Mouse (Mus musculus) heart, embryonic 13.5 days (tissue): ENCODE measurements around the gene Ptchd3. TPM values are rescaled to one million over a fixed set of nuclear protein-coding genes. Genes with fewer than 3 reads are reported as not detected.
A peak's percentile ranks its signal among the peaks of the same experiment; 100 is the strongest.

Experiments used
- ATAC-seq: fragments of 200-750 bp; cut with Nextera tagmentation; 2 replicates; pipeline ENCODE4 v1.8.0; 2017; ENCODE audit warnings: moderate TSS enrichment; ENCODE audit not compliant: insufficient number of reproducible peaks, low FRiP score, low TSS enrichment; ENCODE audit errors: extremely low read depth
- H3K27ac ChIP-seq: fragments of 300-500 bp; sonication (generic); replicated peaks from 2 replicates; pipeline ENCODE4 v1.5.1; 2015; ENCODE audit warnings: moderate library complexity, mild to moderate bottlenecking, inconsistent platforms
- H3K27me3 ChIP-seq: fragments of 300-500 bp; sonication (generic); replicated peaks from 2 replicates; pipeline ENCODE4 v1.6.1; 2015; ENCODE audit warnings: mild to moderate bottlenecking, inconsistent platforms
- H3K36me3 ChIP-seq: fragments of 300-500 bp; sonication (generic); 2 replicates; pipeline ENCODE4 v1.6.1; 2015; ENCODE audit warnings: mild to moderate bottlenecking, inconsistent platforms
- H3K4me1 ChIP-seq: fragments of 300-500 bp; sonication (generic); 2 replicates; pipeline ENCODE4 v1.6.1; 2015; ENCODE audit warnings: inconsistent platforms
- H3K4me2 ChIP-seq: fragments of 300-500 bp; sonication (generic); 2 replicates; pipeline ENCODE4 v1.6.1; 2015; ENCODE audit warnings: inconsistent platforms, mild to moderate bottlenecking, moderate library complexity
- H3K4me3 ChIP-seq: fragments of 300-500 bp; sonication (generic); 2 replicates; pipeline ENCODE4 v1.5.1; 2015; ENCODE audit warnings: moderate library complexity, mild to moderate bottlenecking, inconsistent platforms
- H3K9ac ChIP-seq: fragments of 300-500 bp; sonication (generic); 2 replicates; pipeline ENCODE4 v1.6.1; 2015; ENCODE audit warnings: inconsistent platforms, mild to moderate bottlenecking, moderate library complexity
- H3K9me3 ChIP-seq: fragments of 300-500 bp; sonication (generic); 2 replicates; pipeline ENCODE4 v1.6.1; 2016; ENCODE audit warnings: inconsistent platforms
- WGBS: fragments of 180-500 bp; shearing (Covaris S2); methylation state at CpG from one replicate; pipeline ENCODE4 v1.1.7; 2015; ENCODE audit warnings: mixed read lengths; 5-methylcytosine and 5-hydroxymethylcytosine counted together
- polyA plus RNA-seq: library from polyadenylated mRNA; unstranded; fragments of >200 nt; fragmentation: Nextera tagmentation; extraction: Ambion mirVana; gene quantifications from 2 replicates; pipeline ENCODE4 v1.2.1, GENCODE M21; 2015

Ptchd3 gene
- polyA plus RNA-seq, result 0.04 TPM in 1 of 2 replicates, not detected in the other

GRCm38 (mm10) chr11:121829947-121830346, at the start of gene Ptchd3:
Gene Ptchd3 (plus strand): TSS chr11:121830247.
- Histone ChIP-seq H3K9ac (no peak within 1 kb of the TSS), H3K27ac (no peak within 1 kb of the TSS), H3K27me3 (peaks cover 14% of the 10 kb centered on the region), H3K4me2 (peak within 1 kb of the TSS; percentile 61), H3K9me3 (no peaks in the 10 kb centered on the region), H3K36me3 (no peaks in the 10 kb centered on the region), H3K4me1 (no peaks in the 10 kb centered on the region), H3K4me3 (peak within 1 kb of the TSS; percentile 31)
- no peak for ATAC-seq
- 53% methylated on average over 18 of the region's 18 CpGs for WGBS

GRCm38 (mm10) chr11:121781831-121782230, 48.2 kb upstream of the Ptchd3 start:
- no peak for ATAC-seq
- no peaks in the 10 kb centered on the region for H3K36me3 ChIP-seq
- WGBS, result 72% methylated on average over 1 of the region's 1 CpGs
- no peak overlapping the region for H3K27ac ChIP-seq
- H3K9me3 ChIP-seq, result no peaks in the 10 kb centered on the region
- H3K4me3 ChIP-seq, result no peak overlapping the region
- H3K9ac ChIP-seq, result no peak overlapping the region
- no peak overlapping the region for H3K4me2 ChIP-seq
- H3K27me3 ChIP-seq, result no peaks in the 10 kb centered on the region
- peaks cover 10% of the 10 kb centered on the region for H3K4me1 ChIP-seq

- H3K4me2 ChIP-seq, result no peak overlapping the region
- no peak overlapping the region for H3K27ac ChIP-seq
- no peak overlapping the region for H3K9ac ChIP-seq
- peaks cover 23% of the 10 kb centered on the region for H3K4me1 ChIP-seq
- H3K36me3 ChIP-seq, result no peaks in the 10 kb centered on the region
- ATAC-seq, result no peak
- no peaks in the 10 kb centered on the region for H3K9me3 ChIP-seq
- no peak overlapping the region for H3K4me3 ChIP-seq
- H3K27me3 ChIP-seq, result no peaks in the 10 kb centered on the region
Measured at GRCm38 (mm10) chr11:121787456-121787855, 42.6 kb upstream of the Ptchd3 start.

- no peak overlapping the region for H3K9ac ChIP-seq
- 83% methylated on average over 3 of the region's 3 CpGs for WGBS
Measured at GRCm38 (mm10) chr11:121789566-121789965, 40.5 kb upstream of the Ptchd3 start.

GRCm38 (mm10) chr11:121790671-121791094, 39.4 kb upstream of the Ptchd3 start:
- H3K4me1 ChIP-seq, result peaks cover 38% of the 10 kb centered on the region
- H3K9me3 ChIP-seq, result no peaks in the 10 kb centered on the region
- H3K27me3 ChIP-seq, result no peaks in the 10 kb centered on the region
- WGBS, result 65% methylated on average over 2 of the region's 2 CpGs
- ATAC-seq, result no peak
- peak overlapping the region; percentile 52 for H3K27ac ChIP-seq
- H3K4me2 ChIP-seq, result no peak overlapping the region
- no peaks in the 10 kb centered on the region for H3K36me3 ChIP-seq
- no peak overlapping the region for H3K4me3 ChIP-seq
- H3K9ac ChIP-seq, result 0 out of 2 replicates have a peak overlapping the region, but pooled peaks have one; percentile 44

More at GRCm38 (mm10) chr11:121789566-121789965, 40.5 kb upstream of the Ptchd3 start:
- Histone ChIP-seq H3K27ac (no peak overlapping the region), H3K27me3 (no peaks in the 10 kb centered on the region), H3K4me3 (no peak overlapping the region), H3K36me3 (no peaks in the 10 kb centered on the region), H3K4me1 (peaks cover 31% of the 10 kb centered on the region), H3K9me3 (no peaks in the 10 kb centered on the region), H3K4me2 (no peak overlapping the region)
- no peak for ATAC-seq

GRCm38 (mm10) chr11:121791446-121791845, 38.6 kb upstream of the Ptchd3 start:
- Histone ChIP-seq H3K9me3 (no peaks in the 10 kb centered on the region), H3K27me3 (no peaks in the 10 kb centered on the region), H3K27ac (peak overlapping the region; percentile 52; the same call in 1 of the 2 replicates), H3K4me1 (peaks cover 35% of the 10 kb centered on the region), H3K36me3 (no peaks in the 10 kb centered on the region), H3K9ac (no peak overlapping the region), H3K4me2 (no peak overlapping the region), H3K4me3 (no peak overlapping the region)
- 71% methylated on average over 3 of the region's 3 CpGs for WGBS
- no peak for ATAC-seq

GRCm38 (mm10) chr11:121791991-121792390, 38.1 kb upstream of the Ptchd3 start:
- Histone ChIP-seq H3K36me3 (no peaks in the 10 kb centered on the region), H3K27ac (no peak overlapping the region), H3K9me3 (no peaks in the 10 kb centered on the region), H3K4me3 (no peak overlapping the region), H3K4me2 (no peak overlapping the region), H3K27me3 (no peaks in the 10 kb centered on the region), H3K9ac (no peak overlapping the region), H3K4me1 (peaks cover 35% of the 10 kb centered on the region)
- no peak for ATAC-seq
- WGBS, result 59% methylated on average over 1 of the region's 1 CpGs

- Histone ChIP-seq H3K27me3 (no peaks in the 10 kb centered on the region), H3K27ac (no peak overlapping the region), H3K4me3 (no peak overlapping the region), H3K4me2 (no peak overlapping the region), H3K9me3 (no peaks in the 10 kb centered on the region), H3K36me3 (no peaks in the 10 kb centered on the region), H3K4me1 (peaks cover 35% of the 10 kb centered on the region), H3K9ac (no peak overlapping the region)
- 88% methylated on average over 3 of the region's 3 CpGs for WGBS
- no peak for ATAC-seq
Measured at GRCm38 (mm10) chr11:121793530-121793929, 36.5 kb upstream of the Ptchd3 start.

- no peak overlapping the region for H3K9ac ChIP-seq
- H3K27ac ChIP-seq, result peak overlapping the region; percentile 56
- no peaks in the 10 kb centered on the region for H3K27me3 ChIP-seq
- H3K4me1 ChIP-seq, result peaks cover 35% of the 10 kb centered on the region
- 58% methylated on average over 3 of the region's 3 CpGs for WGBS
- H3K4me2 ChIP-seq, result no peak overlapping the region
- no peak for ATAC-seq
- no peak overlapping the region for H3K4me3 ChIP-seq
- H3K9me3 ChIP-seq, result no peaks in the 10 kb centered on the region
- no peaks in the 10 kb centered on the region for H3K36me3 ChIP-seq
Measured at GRCm38 (mm10) chr11:121794186-121794585, 35.9 kb upstream of the Ptchd3 start.

- Histone ChIP-seq H3K4me2 (no peak overlapping the region), H3K27me3 (no peaks in the 10 kb centered on the region), H3K9me3 (no peaks in the 10 kb centered on the region), H3K27ac (peak overlapping the region; percentile 56), H3K9ac (no peak overlapping the region), H3K4me1 (peaks cover 35% of the 10 kb centered on the region), H3K36me3 (no peaks in the 10 kb centered on the region), H3K4me3 (no peak overlapping the region)
- WGBS, result 39% methylated on average over 6 of the region's 6 CpGs
- no peak for ATAC-seq
Measured at GRCm38 (mm10) chr11:121794591-121795199, 35.4 kb upstream of the Ptchd3 start.

GRCm38 (mm10) chr11:121795978-121796377, 34.1 kb upstream of the Ptchd3 start:
- Histone ChIP-seq H3K9me3 (no peaks in the 10 kb centered on the region), H3K4me3 (no peak overlapping the region), H3K4me2 (no peak overlapping the region), H3K4me1 (peaks cover 27% of the 10 kb centered on the region), H3K27me3 (no peaks in the 10 kb centered on the region), H3K36me3 (no peaks in the 10 kb centered on the region), H3K27ac (no peak overlapping the region), H3K9ac (no peak overlapping the region)
- ATAC-seq, result no peak
- WGBS, result 82% methylated on average over 2 of the region's 2 CpGs

- Histone ChIP-seq H3K36me3 (no peaks in the 10 kb centered on the region), H3K4me3 (no peak overlapping the region), H3K27me3 (no peaks in the 10 kb centered on the region), H3K9ac (no peak overlapping the region), H3K4me2 (no peak overlapping the region), H3K4me1 (peaks cover 17% of the 10 kb centered on the region), H3K27ac (no peak overlapping the region), H3K9me3 (no peaks in the 10 kb centered on the region)
- 64% methylated on average over 2 of the region's 2 CpGs for WGBS
- no peak for ATAC-seq
Measured at GRCm38 (mm10) chr11:121798591-121798990, 31.5 kb upstream of the Ptchd3 start.
